Mouse (Mus musculus) CH12.LX (cell line): ENCODE measurements around the gene Gatad2a. TPM values are rescaled to one million over a fixed set of nuclear protein-coding genes. Genes with fewer than 3 reads are reported as not detected.

ENCODE experiments used
- DNase-seq: peaks from one replicate; pipeline ENCODE4 v3.0.0-alpha.2; 2013; ENCODE audit errors: extremely low read depth
- H3K27ac ChIP-seq: 2 replicates; pipeline ENCODE4 v1.5.1; 2012; ENCODE audit warnings: low read depth, mild to moderate bottlenecking, control low read depth, moderate library complexity; ENCODE audit not compliant: insufficient read depth
- H3K27me3 ChIP-seq: replicated peaks from 2 replicates; pipeline ENCODE3; 2012; ENCODE audit warnings: inconsistent platforms
- H3K36me3 ChIP-seq, 2 experiments: replicated peaks in 1 of 2; 2 replicates each; pipeline versions ENCODE3 to v1.6.1; 2012; ENCODE audit warnings: inconsistent platforms in 1 of 2, low read length in 1 of 2, mild to moderate bottlenecking in 1 of 2, mixed read lengths in 1 of 2, moderate library complexity in 1 of 2; ENCODE audit not compliant: control insufficient read depth in 1 of 2, insufficient read depth in 1 of 2
- H3K4me1 ChIP-seq, 2 experiments: 2 replicates each; pipeline ENCODE4 v1.6.1; 2012; ENCODE audit warnings: inconsistent platforms in 1 of 2, moderate library complexity in 1 of 2; ENCODE audit not compliant: insufficient read depth in 2 of 2, control insufficient read depth in 1 of 2
- H3K4me2 ChIP-seq: 2 replicates; pipeline ENCODE4 v1.6.1; 2012; ENCODE audit warnings: low read depth, mild to moderate bottlenecking, control low read depth; ENCODE audit not compliant: poor library complexity, insufficient read depth, severe bottlenecking
- H3K4me3 ChIP-seq, 3 experiments: fragments of 150-350 bp in 1 of 3; sonication (generic) in 1 of 3; replicated peaks in 1 of 3; 2 replicates each; pipeline versions ENCODE3 to v1.5.1; 2011 to 2012; ENCODE audit warnings: low read depth in 2 of 3, low read length in 2 of 3, mild to moderate bottlenecking in 2 of 3, moderate library complexity in 2 of 3, control low read depth in 1 of 3, improper control_type of control experiment in 1 of 3, inconsistent platforms in 1 of 3, mixed read lengths in 1 of 3; ENCODE audit not compliant: poor library complexity in 1 of 3
- H3K79me2 ChIP-seq: replicated peaks from 2 replicates; pipeline ENCODE4 v1.6.1; 2012; ENCODE audit warnings: mild to moderate bottlenecking, moderate library complexity; ENCODE audit not compliant: control insufficient read depth, poor library complexity, insufficient read depth, severe bottlenecking; ENCODE audit errors: extremely low read depth
- H3K9ac ChIP-seq: 2 replicates; pipeline ENCODE4 v1.6.1; 2012; ENCODE audit warnings: low read depth, mild to moderate bottlenecking, control low read depth, moderate library complexity; ENCODE audit not compliant: insufficient read depth
- H3K9me3 ChIP-seq: replicated peaks from 2 replicates; pipeline ENCODE3; 2012; ENCODE audit warnings: low read length, inconsistent platforms, mixed read lengths
- BHLHE40 ChIP-seq: IDR thresholded peaks from 2 replicates; pipeline ENCODE4 v1.6.1; 2011; ENCODE audit warnings: mild to moderate bottlenecking, low read depth, low read length, improper control_type of control experiment
- CHD1 ChIP-seq: IDR thresholded peaks from 2 replicates; pipeline ENCODE4 v1.6.1; 2012; ENCODE audit warnings: low read depth, low read length, improper control_type of control experiment, inconsistent platforms
- CHD2 ChIP-seq: IDR thresholded peaks from 2 replicates; pipeline ENCODE4 v1.6.1; 2011; ENCODE audit warnings: low read length, improper control_type of control experiment
- CTCF ChIP-seq, 2 experiments: IDR thresholded peaks in 1 of 2; conservative IDR thresholded peaks in 1 of 2; 2 replicates each; pipeline ENCODE4 v1.5.1; 2011 to 2012; ENCODE audit warnings: low read depth in 2 of 2, low read length in 2 of 2, improper control_type of control experiment in 1 of 2, inconsistent platforms in 1 of 2, mild to moderate bottlenecking in 1 of 2, moderate library complexity in 1 of 2
- E2F4 ChIP-seq: IDR thresholded peaks from 2 replicates; pipeline ENCODE4 v1.6.1; 2011; ENCODE audit warnings: low read depth, low read length, improper control_type of control experiment; ENCODE audit not compliant: insufficient replicate concordance
- ELF1 ChIP-seq: IDR thresholded peaks from 2 replicates; pipeline ENCODE4 v1.6.1; 2014; ENCODE audit warnings: low read depth, mild to moderate bottlenecking, inconsistent platforms, low read length, improper control_type of control experiment
- EP300 ChIP-seq: IDR thresholded peaks from 2 replicates; pipeline ENCODE4 v1.6.1; 2011; ENCODE audit warnings: low read length, improper control_type of control experiment
- ETS1 ChIP-seq: conservative IDR thresholded peaks from 2 replicates; pipeline ENCODE4 v1.6.1; 2012; ENCODE audit warnings: low read depth, mild to moderate bottlenecking, inconsistent platforms, low read length, improper control_type of control experiment, moderate library complexity
- GABPA ChIP-seq: IDR thresholded peaks from 2 replicates; pipeline ENCODE4 v1.6.1; 2012; ENCODE audit warnings: low read depth, low read length, improper control_type of control experiment, inconsistent platforms; ENCODE audit not compliant: insufficient replicate concordance
- HCFC1 ChIP-seq: IDR thresholded peaks from 2 replicates; pipeline ENCODE4 v1.6.1; 2012; ENCODE audit warnings: low read depth, mild to moderate bottlenecking, inconsistent platforms, low read length, improper control_type of control experiment
- IRF4 ChIP-seq: IDR thresholded peaks from 2 replicates; pipeline ENCODE4 v1.6.1; 2014; ENCODE audit warnings: low read depth, mild to moderate bottlenecking, inconsistent platforms, low read length, improper control_type of control experiment
- JUN ChIP-seq: IDR thresholded peaks from 2 replicates; pipeline ENCODE4 v1.6.1; 2011; ENCODE audit warnings: low read depth, mild to moderate bottlenecking, low read length, improper control_type of control experiment, moderate library complexity; ENCODE audit not compliant: insufficient read depth
- JUND ChIP-seq: conservative IDR thresholded peaks from 2 replicates; pipeline ENCODE4 v1.6.1; 2011; ENCODE audit warnings: low read depth, low read length, improper control_type of control experiment
- KAT2A ChIP-seq: IDR thresholded peaks from 2 replicates; pipeline ENCODE4 v1.6.1; 2012; ENCODE audit warnings: low read length, improper control_type of control experiment, inconsistent platforms; ENCODE audit not compliant: insufficient replicate concordance
- MAFK ChIP-seq: IDR thresholded peaks from 2 replicates; pipeline ENCODE4 v1.6.1; 2011; ENCODE audit warnings: low read length, improper control_type of control experiment; ENCODE audit not compliant: insufficient replicate concordance
- MAX ChIP-seq: IDR thresholded peaks from 2 replicates; pipeline ENCODE4 v1.6.1; 2011; ENCODE audit warnings: low read length, improper control_type of control experiment
- MAZ ChIP-seq: IDR thresholded peaks from 2 replicates; pipeline ENCODE4 v1.6.1; 2012; ENCODE audit warnings: low read depth, mild to moderate bottlenecking, inconsistent platforms, low read length, improper control_type of control experiment, moderate library complexity
- MEF2A ChIP-seq: IDR thresholded peaks from 2 replicates; pipeline ENCODE4 v1.6.1; 2014; ENCODE audit warnings: low read depth, mild to moderate bottlenecking, inconsistent platforms, low read length, improper control_type of control experiment, borderline replicate concordance
- MYC ChIP-seq: IDR thresholded peaks from 2 replicates; pipeline ENCODE4 v1.6.1; 2011; ENCODE audit warnings: low read depth, mild to moderate bottlenecking, improper control_type of control experiment, low read length
- NELFE ChIP-seq: IDR thresholded peaks from 2 replicates; pipeline ENCODE4 v1.6.1; 2011; ENCODE audit warnings: low read depth, low read length, improper control_type of control experiment
- NRF1 ChIP-seq: IDR thresholded peaks from 2 replicates; pipeline ENCODE4 v1.6.1; 2014; ENCODE audit warnings: low read depth, mild to moderate bottlenecking, inconsistent platforms, low read length, improper control_type of control experiment, moderate library complexity
- PAX5 ChIP-seq: IDR thresholded peaks from 2 replicates; pipeline ENCODE4 v1.6.1; 2012; ENCODE audit warnings: low read length, inconsistent platforms, mixed read lengths
- POLR2A ChIP-seq: IDR thresholded peaks from 2 replicates; pipeline ENCODE4 v1.6.1; 2011; ENCODE audit warnings: low read depth, mild to moderate bottlenecking, improper control_type of control experiment, low read length
- POLR2AphosphoS2 ChIP-seq: IDR thresholded peaks from 2 replicates; pipeline ENCODE4 v1.6.1; 2011; ENCODE audit warnings: low read depth, low read length, improper control_type of control experiment
- SMC3 ChIP-seq: IDR thresholded peaks from 2 replicates; pipeline ENCODE4 v1.6.1; 2011; ENCODE audit warnings: low read depth, low read length, improper control_type of control experiment
- TBP ChIP-seq: conservative IDR thresholded peaks from 2 replicates; pipeline ENCODE4 v1.6.1; 2011; ENCODE audit warnings: low read depth, low read length, improper control_type of control experiment
- USF1 ChIP-seq: IDR thresholded peaks from 2 replicates; pipeline ENCODE4 v1.6.1; 2014; ENCODE audit warnings: low read depth, mild to moderate bottlenecking, inconsistent platforms, low read length, improper control_type of control experiment
- USF2 ChIP-seq: conservative IDR thresholded peaks from 2 replicates; pipeline ENCODE4 v1.6.1; 2011; ENCODE audit warnings: low read depth, low read length, improper control_type of control experiment
- ZC3H11A ChIP-seq: IDR thresholded peaks from 2 replicates; pipeline ENCODE4 v1.6.1; 2012; ENCODE audit warnings: low read depth, mild to moderate bottlenecking, inconsistent platforms, low read length, improper control_type of control experiment
- ZMIZ1 ChIP-seq: IDR thresholded peaks from 2 replicates; pipeline ENCODE4 v1.6.1; 2012; ENCODE audit warnings: low read depth, mild to moderate bottlenecking, inconsistent platforms, low read length, improper control_type of control experiment
- dilution Hi-C: fragments of 300-500 bp; cut with MboI; formaldehyde crosslinking; loops from 2 replicates; pipeline ENCODE4 v1.14.3; 2020; ENCODE audit warnings: low sequenced_read_pairs; ENCODE audit not compliant: extremely low pct_unique_long_range_greater_than_20kb, extremely low pct_ligation_motif_present
- in situ Hi-C: fragments of 300-500 bp; cut with MboI; formaldehyde crosslinking; loops from 3 replicates; pipeline ENCODE4 v1.14.3; 2019; ENCODE audit warnings: low sequenced_read_pairs, low pct_ligation_motif_present, low pct_unique_long_range_greater_than_20kb, mixed read lengths
- polyA plus RNA-seq: library from polyadenylated mRNA; unstranded; fragments of >175 nt; gene quantifications from 2 replicates; pipeline ENCODE4 v1.2.1, GENCODE M21; 2012; ENCODE audit warnings: low read depth; ENCODE audit not compliant: insufficient read length
- total RNA-seq, 2 experiments: library from RNA; depleted of rRNA; stranded (reverse); fragments of 300-350 nt in 1 of 2; fragments of >200 nt in 1 of 2; gene quantifications; 2 replicates each; pipeline ENCODE4 v1.2.3; 2012 to 2014

Gatad2a gene
- total and polyA plus RNA-seq, 3 experiments = 35.7 to 95.1 (median 70.8) TPM

GRCm38 (mm10) chr8:69903063-69903542 lies 93.1 kb downstream of the Gatad2a start (continued):
- TF ChIP-seq NRF1 = peak; percentile 97
- no peak for TF ChIP-seq PAX5
- TF ChIP-seq HCFC1 = peak; percentile 71
- TF ChIP-seq CHD1 = no peak
- no peak for TF ChIP-seq EP300
- TF ChIP-seq POLR2A = peak; percentile 68
- TF ChIP-seq ZMIZ1 = no peak; the same call in 1 of the 2 replicates
- peak; percentile 80 for TF ChIP-seq NELFE
- TF ChIP-seq TBP = no peak; the same call in 1 of the 2 replicates
- TF ChIP-seq E2F4 = peak; percentile 62; the same call in 1 of the 2 replicates
- peak; percentile 71; the same call in 1 of the 2 replicates for TF ChIP-seq MAX
- 0 out of 2 replicates have a peak, but pooled peaks have one; percentile 19 for TF ChIP-seq IRF4
- peak; percentile 61 for TF ChIP-seq MEF2A
- TF ChIP-seq USF2 = no peak

DNA sequence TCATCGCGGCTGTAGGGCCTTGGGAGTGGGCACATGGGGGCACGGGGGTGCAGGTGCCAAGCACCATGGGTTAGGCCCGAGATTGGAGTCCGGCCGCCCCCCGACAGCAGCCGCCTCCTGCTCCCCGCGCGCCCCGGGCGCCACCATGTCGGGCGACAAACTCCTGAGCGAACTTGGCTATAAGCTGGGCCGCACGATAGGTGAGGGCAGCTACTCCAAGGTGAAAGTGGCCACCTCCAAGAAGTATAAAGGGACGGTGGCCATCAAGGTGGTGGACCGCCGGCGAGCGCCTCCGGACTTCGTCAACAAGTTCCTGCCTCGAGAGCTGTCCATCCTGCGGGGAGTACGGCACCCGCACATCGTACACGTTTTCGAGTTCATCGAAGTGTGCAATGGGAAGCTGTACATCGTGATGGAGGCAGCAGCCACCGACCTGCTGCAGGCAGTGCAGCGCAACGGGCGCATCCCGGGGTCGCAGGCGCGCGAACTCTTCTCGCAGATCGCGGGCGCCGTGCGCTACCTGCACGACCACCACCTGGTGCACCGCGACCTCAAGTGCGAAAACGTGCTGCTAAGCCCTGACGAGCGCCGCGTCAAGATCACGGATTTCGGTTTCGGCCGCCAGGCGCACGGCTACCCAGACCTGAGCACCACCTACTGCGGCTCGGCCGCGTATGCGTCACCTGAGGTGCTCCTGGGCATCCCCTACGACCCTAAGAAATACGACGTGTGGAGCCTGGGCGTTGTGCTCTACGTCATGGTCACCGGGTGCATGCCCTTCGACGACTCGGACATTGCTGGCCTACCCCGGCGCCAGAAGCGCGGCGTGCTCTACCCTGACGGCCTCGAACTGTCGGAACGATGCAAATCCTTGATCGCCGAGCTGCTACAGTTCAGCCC lies 93.8 kb downstream of the Gatad2a start, which contains the start of the genes Tssk6, Ndufa13 and Yjefn3:
Gene Tssk6, plus strand, starts transcription at position 22 of the 900 bp plus-strand sequence.
Gene Ndufa13, minus strand, starts transcription at position 396 of the 900 bp plus-strand sequence.
Gene Yjefn3, minus strand, starts transcription at position 550 of the 900 bp plus-strand sequence.
- Histone ChIP-seq H3K36me3 (peaks cover 12 to 33% of the 10 kb centered on the region in 2 experiments), H3K4me3 (peak within 1 kb of the TSS; percentile 83 to 92 (median 88)), H3K27me3 (no peaks in the 10 kb centered on the region), H3K79me2 (peaks cover 29% of the 10 kb centered on the region), H3K9ac (peak within 1 kb of the TSS; percentile 93)
- dilution Hi-C loops = no loop called here
- peak; percentile 67 for DNase-seq
- in situ Hi-C loops = no loop called here
- TF ChIP-seq MEF2A (no peak), SMC3 (no peak), GABPA (no peak), JUND (no peak), IRF4 (peak; percentile 59), ETS1 (peak; percentile 78), ZMIZ1 (no peak; the same call in 1 of the 2 replicates), MAFK (no peak), CTCF (conservative IDR thresholded peaks at IDR 0.05 in 1 of 2, IDR thresholded peaks at IDR 0.05 in 1 of 2; ENCODE audit: low read depth in 2 of 2, low read length in 2 of 2) (peak in 1 of 2 experiments; percentile 2; a peak in 1 of 4 replicates), NRF1 (no peak), MYC (peak; percentile 80), ELF1 (no peak), KAT2A (no peak), USF1 (no peak), ZC3H11A (no peak), BHLHE40 (peak; percentile 94), EP300 (no peak), POLR2A (no peak), TBP (no peak), MAZ (no peak), CHD2 (no peak), JUN (no peak), POLR2AphosphoS2 (no peak), NELFE (no peak)
- TF ChIP-seq, all 38 proteins: peak for 5
- Histone ChIP-seq H3K4me1 (peaks cover 5 to 39% of the 10 kb centered on the region in 2 experiments), H3K4me2 (peak within 1 kb of the TSS; percentile 77), H3K9me3 (no peaks in the 10 kb centered on the region), H3K27ac (peak within 1 kb of the TSS; percentile 84)
